Mouse (Mus musculus) mouse trophoblast stem cell (cell line): ENCODE results near the gene Ddit4.

Experiments
- in situ Hi-C, 2 experiments: fragments of 300-500 bp; cut with MseI, MboI; formaldehyde crosslinking; loops; 2 replicates in 1 of 2; 3 replicates in 1 of 2; pipeline ENCODE4 v1.15.1; 2025

The Ddit4 gene

DNA sequence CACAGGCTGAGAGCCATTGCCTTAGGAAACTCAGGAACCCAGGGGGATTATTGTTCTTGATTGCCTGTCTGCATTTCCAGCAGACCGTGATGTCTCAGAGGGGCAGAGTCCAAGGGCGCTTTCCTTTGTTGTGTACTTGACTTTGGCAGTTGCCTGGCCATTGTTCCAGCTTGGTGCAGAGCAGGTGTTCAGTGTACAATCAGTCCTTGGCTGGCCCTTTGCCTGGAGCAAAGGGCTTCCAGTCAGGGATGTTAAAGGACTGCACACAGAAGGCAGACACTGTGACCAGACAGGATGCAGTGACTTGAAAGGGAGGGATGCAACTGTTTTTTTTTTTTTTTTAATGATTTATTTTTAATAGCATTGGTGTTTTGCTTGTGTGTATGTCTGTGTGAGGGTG is 20.9 kb upstream of the Ddit4 start:
- in situ Hi-C loops: no loop called here

DNA sequence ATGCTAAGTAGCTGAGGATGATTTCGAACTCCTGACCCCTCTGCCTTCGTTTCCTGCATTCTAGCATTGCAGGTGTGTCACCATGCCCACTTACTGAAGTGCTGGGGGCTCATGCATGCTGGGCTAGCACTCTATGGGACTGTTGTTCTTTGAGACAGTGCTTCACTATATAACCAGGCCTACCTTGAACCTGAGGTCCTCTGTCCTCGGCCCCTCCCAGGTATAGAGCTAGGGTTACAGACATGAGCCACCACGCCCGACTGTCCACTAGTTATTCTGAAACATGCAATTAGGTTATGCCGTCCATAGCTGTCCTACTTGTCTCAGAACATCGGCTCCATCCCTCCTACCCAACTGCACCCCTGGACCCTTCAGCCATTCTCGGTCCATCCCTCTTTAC is 20.2 kb upstream of the Ddit4 start:
- in situ Hi-C loops: no loop called here

DNA sequence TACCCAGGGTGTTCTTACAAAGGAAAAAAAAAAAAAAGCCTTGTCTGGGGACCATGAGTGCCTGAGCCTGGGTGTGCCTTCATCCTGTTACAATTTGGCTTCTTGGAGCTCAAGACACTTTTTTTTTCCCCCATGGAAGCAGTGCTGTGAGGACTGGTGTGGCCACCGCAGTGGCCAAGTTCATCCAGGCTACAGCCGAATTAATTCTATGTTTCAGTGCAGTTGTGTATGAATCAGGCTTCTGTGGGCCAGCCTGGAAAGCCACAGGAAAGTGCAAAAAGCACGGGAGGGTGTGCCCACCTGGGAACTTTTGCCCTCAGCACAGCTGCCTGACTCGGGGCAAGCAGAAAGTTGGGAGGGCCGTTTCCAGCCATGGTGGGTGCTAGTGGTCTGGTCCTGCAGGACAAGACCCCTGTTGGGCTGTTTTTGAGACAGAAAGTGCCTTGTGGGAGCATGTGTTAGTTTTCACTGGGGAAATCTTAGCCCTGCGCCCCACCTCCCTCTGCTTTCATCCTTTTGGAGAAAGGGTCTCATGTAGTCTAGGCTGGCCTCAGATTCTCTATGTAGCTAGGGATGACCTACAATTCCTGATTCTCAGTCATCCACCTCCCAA is 18.9 kb upstream of the Ddit4 start:
- in situ Hi-C loops: no loop called here

DNA sequence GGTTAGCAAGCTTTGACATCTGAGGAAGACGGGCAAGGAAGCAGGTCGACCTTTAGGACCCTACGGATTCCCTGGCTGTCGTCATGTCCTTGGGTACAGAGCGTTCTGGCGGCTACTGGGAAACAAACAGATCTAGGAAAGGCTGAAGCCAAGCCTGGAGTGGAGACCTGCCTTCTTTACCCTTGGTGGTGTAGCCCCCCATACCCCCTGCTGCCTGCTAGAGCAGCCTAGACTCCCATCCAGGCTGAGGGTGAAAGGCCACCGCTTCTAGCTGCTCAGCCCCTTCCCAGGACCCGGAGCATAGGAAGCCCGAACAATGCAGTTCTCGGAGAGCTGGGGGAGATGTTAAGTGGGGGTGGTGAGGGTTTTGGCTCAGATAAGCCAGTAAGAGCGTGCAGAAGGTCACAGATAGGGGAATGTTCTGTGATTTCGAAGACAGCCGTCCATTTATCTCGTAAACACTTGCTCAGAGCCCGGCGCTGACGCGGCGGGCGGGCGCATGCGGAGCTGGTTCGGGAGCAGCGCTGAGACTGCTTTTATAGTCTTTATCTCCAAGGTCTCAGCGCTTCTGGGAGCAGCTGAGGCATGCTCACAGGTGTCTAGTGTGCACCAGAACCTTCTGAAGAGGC is 18.3 kb upstream of the Ddit4 start:
- in situ Hi-C loops: no loop called here

DNA sequence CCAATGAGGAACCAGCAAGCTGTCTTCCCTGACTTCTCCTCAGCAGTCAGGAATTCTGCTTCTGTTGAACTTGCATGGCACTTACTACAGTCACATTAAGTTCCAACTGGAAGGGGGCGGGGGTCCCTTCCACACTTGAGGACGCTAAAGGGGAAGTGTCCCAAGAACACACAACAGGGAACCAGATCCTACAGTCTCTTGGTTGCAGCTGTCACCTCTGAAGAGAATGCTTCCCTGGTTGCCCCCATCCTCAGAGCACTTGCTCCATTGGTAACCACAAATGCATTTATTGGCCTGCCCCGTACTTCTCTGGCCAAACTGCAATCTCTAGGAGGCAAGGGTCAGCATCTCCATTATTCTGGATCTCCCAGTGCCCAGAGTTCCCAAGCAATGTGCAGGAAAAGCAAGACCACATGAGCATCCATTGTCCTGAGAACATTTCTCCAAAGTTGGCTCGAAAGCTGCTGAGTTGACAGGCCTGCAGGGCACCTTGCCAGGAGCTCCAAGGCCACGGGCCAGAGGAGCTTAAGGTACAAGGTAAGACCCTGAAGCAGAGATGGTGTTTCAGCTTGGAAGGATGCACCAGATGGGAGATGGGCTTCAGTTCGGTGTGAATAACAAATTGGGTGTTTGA is 15.8 kb upstream of the Ddit4 start:
- in situ Hi-C loops: no loop called here

DNA sequence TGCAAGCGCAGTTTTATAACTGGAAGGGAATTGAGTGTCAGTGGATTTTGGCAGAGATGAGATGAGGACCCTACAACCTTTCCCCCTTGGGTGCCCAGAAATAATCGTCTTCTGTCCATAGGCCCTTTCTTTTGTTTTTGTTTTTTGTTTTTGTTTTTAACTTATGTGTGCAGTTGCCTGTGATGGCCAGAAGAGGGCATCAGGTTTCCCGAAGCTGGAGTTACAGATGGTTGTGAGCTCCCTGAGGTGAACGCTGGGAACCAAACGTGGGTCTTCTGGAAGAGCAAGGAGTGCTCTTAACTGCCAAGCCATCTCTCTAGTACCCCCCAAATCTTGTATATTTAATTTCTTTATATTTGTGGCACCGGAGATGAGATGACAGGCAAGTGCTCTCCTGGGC is 15.1 kb upstream of the Ddit4 start:
- in situ Hi-C loops: no loop called here

DNA sequence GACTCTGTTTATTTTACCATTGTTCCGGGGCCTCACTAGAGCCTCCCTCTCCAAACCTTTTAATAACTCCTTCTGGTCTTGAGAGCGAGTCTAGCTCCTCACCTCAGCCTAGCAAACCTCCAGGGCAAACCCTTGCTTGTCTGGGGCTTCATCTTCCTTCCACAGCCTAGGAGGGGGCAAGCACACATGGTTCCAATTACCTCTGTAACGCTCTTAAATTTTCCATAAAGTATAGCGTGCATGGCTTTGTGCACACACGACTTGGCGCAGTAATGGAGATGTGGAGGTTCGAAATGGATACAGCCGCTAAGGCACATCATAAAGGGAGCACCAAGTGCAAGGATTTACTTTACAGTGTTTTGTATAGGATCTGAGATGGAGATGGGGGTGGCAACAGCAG is 14.2 kb upstream of the Ddit4 start:
- in situ Hi-C loops: no loop called here

DNA sequence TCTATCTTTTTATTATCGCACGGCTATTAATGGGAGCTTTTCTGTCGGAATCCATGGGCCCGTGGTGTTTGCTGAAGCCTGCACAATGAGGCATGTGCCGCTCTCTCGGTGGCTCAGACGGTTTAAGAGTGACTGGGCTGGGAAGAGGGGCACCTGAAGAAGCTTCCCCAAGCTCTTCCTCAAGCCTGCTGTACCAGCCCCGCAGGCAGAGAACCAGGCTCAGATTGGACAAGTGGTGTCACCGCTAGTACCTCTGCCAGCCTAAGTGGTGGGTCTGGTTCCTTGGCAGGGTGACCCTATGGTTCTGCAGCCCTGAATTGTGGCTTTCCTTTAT is 13.7 kb upstream of the Ddit4 start:
- in situ Hi-C loops: no loop called here

DNA sequence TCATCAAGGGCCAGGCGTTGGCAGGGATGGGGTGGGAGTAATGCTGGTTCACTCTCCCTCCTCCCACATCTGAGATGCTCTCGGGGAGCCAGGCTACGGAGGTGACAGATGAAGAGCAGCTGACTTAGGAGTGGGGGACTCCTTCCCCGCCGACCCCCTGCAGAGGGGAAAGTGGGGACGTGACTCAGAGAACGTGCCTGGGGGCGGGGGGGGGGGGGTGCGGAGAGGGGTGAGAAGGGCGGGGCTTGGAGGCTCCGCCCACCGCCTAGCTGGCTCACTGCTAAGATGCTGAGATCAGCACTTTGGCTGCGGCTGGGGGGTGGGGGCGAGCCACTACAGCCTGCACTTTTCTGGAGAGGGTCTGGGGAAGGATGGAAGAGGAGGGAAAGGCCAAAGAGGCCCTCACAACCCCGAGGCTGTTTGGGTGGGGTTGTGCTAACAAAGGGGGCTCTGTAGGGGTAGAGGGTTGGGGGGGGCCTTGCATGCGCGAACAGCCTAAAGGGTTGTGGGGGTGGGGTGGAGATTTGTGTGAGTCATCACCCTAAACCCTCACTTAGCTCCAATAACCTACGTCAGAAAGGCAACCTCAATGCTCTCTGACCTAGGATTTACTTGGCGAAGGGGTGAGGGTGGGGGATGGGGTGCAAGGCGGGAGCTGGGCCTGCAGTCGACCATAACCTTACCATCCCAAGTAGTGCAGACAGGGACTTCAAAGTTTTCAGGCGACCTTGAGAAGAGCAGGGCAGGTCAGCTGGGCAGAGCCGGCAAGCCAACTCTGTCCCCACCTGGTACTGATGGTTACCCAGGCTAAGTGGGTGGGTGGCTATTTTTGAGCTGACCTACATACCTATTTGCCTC is 13.1 kb upstream of the Ddit4 start:
- in situ Hi-C loops: no loop called here

DNA sequence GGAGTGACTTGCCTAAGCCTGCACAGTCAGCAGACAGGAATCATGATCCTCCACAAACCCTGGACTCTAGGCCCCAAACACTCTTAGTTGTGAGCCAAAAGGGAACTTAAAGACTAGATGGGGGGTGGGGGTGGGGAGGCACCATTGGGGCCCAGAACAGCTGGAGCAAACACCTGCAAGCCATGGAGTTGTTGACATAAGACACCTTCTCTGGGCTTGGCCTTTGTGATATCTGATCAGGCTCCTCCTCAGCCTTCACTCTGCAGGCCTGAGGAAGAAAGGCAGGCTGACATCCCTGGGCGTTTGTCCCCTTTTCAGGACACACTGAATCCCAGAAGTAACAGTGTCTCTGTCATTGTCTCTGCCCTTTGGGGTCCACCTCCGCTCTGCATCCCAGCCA is 12.0 kb upstream of the Ddit4 start:
- in situ Hi-C loops: no loop called here

DNA sequence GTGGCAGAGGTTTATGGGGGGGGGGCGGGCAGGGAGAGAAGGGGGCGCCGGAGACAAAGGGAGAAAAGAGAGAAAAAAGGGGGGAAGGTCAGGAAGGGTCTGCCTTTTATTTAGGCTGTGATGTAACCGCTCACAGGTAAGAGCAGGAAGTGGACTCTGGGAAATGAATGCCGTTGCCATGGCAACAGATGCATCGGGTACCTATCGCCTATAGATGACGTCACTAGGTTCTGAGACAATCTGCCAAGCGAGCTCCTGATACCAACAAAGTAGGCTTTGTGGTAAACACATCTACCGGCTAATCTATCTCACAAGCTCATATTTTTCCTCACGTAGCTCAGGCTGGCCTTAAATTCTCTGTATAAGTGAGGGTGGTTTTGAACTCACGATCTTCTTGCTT is 7.9 kb upstream of the Ddit4 start:
- in situ Hi-C loops: no loop called here

DNA sequence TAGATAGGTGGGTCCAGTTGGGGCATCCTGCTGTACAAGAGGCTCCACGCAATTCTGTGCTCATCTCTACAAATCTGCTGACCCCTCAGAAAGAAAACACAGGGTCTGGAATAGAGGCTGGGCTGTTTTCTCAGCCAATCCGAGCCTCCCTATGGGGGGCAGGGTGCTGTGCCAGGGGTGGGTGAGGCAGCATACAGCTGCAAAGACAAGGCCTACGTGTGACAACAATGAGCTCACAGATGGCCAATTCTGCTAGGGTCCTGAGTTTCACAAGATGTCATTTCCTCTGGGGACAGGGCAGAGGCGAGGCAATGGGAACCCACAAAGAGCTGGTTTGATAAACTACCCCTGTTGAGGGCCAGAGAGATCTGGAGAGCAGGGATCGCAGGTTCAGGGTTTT is 6.8 kb upstream of the Ddit4 start:
- in situ Hi-C loops: no loop called here

DNA sequence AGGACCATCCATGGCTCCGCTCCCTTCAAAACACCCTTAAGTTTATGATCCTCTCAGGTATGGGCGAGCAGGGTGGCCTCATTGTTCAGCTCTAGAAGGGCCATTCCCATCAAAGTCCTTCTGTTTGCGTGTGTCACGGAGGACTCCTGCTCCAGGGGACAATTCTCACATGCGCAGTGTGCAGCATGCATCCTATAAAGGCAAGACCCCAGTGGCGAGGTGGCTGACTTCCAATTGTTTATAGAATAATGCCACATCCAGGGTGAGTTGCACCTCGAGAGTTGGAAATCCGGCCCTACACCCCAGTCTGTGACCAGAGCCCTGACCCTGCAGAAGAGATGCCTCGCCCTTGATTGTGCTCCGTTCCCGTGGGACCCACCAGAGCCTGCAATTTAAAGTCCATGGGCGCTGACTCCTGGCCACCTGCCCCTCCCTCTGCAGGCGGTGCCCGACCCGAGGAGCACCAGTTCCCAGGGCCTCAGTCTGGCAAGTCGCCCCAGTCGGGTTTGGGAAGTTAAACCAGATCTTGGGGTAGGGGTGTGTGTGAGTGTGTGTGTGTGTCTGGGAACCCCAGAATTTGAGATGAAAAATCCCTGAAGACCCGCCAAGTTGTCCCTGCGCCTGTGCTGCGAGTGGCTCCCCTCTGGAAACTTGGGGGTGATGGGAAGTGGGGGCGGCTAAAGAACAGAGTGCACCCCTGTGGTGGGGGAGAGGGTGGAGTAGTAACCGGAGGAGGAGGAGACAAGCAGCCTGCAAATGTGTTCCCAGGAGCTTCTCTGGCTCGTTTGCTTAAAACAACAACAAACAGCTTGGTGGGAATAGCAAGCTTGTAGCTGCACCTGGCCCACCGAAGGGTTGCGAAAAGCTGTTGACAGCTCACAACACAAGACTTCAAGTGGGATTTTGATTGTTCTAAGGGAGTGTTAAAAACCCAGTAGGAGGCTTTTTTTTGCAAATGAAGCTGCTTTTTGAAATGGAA is 5.8 kb upstream of the Ddit4 start:
- in situ Hi-C loops: no loop called here

DNA sequence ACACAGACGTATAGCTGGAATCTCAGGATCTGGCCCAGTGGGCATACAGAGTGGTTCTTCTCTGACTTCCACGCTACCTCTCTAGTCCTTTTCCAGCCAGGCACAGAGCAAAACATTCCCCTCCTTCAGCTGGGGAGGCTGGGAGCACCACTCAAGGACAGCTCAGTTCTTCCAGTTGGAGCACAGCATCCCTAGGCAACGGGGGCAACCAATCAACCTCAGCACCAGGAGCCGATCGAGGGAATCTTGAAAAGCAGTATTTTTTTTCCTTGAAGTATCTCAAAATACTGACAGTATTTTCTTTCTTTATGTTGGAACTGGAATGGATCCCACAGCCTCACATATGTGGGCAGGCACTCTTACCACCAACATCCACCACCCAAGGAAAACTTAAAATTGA is 5.0 kb upstream of the Ddit4 start:
- in situ Hi-C loops: no loop called here

DNA sequence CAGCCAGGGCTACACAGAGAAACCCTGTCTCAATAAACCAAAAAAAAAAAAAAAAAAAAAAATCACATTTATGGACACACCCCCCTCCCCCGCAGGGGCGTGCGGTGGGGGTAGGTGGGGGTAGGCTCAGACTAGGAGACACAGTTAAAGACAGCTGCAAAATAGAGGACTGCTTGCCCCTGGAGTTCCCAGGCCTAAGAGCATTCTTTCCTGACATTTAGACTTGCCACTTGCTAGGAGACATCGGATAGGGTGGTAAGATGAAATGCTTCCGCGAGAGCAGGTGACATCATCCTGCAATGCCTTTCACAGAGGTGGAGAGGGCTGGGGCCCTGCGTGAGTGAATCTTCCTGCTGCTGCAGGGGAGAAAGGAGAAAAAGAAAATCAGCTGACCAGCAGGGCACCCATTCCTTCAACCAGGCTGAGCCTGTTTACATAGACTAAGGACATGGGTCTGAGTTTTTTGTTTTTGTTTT is 2.0 kb upstream of the Ddit4 start:
- in situ Hi-C loops: no loop called here

DNA sequence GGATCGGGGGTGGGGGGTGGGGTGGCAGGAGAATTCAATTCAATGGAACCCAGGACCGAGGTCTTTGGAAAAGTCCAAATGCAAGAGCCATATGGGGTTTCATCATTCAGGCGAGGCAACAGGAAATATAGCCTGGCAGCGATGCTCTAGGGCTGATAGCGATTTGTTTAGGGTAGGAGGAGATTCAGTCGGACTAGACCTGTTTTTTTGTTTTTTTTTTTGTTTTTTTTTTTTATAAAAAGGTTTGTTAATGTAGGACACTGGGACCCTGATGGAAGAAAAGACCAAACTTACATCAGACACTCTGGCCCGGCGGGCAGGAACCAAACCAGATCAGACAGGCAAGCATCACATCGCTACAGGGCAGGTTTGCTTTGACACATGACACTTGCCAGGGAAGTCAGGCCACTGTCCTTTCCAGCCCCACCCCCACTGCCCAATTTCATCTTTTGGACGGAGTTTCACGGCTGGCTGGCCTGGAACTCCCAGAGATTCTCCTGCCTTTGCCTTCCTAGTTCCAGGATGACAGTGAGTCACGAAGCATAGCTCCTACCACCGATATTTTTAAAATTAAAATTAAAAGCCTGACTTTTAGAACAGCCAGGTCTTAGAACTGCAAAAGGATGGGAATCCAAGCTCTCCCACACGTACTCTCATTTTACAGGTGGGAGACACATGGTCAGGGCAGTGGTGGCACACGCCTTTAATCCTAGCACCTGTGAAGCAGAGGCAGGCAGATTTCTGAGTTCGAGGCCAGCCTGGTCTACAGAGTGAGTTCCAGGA is 1.3 kb upstream of the Ddit4 start:
- in situ Hi-C loops: no loop called here

DNA sequence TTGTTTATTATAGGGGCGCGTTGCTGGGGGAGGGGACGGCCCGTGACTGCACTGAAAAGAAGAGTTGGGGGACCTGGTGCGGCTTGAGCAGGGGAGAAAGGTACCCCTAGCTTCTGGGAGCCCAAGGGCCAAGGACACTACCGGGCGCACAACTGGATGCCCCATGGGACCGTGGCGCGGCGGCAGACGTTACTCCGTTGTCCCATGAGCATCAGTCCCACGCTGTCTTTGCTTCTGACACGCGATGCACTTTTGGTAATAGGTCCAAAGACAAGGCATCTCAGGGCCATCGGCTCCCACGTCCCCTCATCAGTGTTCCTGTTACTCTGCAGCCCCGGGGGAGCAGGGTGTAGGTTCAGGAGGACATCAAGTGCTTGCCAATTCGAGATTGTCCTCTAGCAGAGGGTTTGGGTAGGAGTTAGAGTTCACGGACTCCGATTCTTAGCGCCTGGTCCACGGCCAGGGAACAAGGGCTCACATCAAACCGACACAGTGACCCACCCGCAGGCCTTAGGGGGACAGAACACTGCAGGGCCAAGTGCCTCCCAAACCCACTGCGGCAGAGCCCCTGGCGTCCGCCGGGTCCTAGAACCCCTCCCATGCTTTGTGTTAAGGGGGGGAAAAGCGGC is 632 bp upstream of the Ddit4 start:
- in situ Hi-C loops: no loop called here

DNA sequence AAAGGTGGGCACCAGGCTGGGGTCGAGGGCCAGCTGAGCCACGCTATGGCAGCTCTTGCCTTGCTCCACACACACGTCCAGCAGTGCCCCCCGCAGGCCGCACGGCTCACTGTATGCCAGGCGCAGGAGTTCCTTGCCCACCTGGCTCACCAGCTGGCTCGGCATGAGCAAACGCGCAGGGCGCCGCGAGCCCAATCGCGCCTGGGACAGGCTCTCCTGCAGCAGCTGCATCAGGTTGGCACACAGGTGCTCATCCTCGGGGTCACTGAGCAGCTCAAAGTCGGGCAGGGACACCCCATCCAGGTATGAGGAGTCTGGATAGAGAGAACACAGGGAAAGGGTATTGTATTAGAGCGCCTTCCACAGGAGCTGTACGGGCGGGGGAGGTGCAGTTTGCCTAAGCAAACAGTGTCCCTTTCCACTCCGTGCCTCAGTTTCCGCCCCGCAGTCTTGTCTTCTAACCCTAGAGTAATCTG is 880 bp downstream of the Ddit4 start:
- in situ Hi-C loops: no loop called here

DNA sequence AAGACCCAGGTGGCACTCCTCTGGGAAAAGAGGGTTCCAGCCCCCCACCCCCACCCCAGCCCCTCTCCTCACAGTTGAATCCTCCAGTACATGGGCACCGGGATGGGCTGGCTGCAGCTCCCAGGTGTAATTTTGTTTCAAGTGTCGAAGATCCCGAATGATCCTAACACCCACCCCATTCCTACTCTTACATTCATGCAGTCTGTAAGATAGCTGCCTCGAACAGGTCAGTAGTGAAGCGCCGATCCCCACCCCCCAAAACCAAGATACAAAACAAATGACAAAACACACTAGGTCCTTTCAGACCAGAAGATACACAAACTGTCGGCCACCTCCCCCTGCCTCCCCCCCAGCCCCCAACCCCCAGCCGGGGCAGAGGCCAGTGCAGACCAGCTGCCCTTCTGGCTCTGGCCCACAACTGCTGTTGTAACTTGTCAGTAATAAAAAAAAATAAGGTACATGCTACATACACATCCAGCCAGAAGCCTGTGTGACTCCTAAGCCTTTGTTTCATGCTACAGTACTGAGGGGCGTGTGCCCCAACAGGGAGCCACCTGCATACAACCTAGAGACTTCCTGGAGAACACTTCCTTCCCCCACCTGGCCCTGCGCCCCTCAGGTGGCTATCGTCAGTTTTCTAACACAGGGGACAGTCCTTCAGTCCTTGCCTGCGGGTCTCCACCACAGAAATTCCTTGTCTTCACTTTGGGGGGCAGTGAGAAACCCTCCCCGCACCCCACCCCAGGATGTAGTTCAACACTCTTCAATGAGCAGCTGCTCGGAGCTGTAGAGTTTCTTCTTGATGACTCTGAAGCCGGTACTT is 1.6 kb downstream of the Ddit4 start:
- in situ Hi-C loops: no loop called here
